Mouse (Mus musculus) induced T-regulatory cell, adult 2 months (primary cell): ENCODE results near the gene Zc3h7b.

Experiments used
- DNase-seq: peaks from one replicate; pipeline ENCODE4 v3.0.0-alpha.2; 2012; ENCODE audit warnings: low read depth

The Zc3h7b gene

DNA sequence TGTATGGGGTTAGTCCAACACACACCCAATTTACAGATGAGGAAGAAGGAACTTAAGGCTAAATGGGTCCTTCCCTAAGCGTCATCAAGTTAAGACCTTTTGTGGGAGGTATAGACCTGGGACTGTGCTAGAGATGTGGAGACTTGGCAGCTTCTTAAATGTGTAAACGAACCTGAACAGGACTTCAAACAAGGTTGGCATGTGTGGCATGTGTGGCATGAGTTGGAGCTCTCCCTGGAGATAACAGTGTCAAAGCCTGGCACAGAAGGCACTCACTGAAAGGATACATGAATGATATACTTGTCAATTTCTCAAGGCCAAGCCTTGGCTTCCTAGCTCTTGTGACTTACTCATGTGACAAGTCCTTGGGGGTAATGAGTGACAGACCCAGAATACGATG lies 5.6 kb upstream of the Zc3h7b start:
- no peak for DNase-seq

DNA sequence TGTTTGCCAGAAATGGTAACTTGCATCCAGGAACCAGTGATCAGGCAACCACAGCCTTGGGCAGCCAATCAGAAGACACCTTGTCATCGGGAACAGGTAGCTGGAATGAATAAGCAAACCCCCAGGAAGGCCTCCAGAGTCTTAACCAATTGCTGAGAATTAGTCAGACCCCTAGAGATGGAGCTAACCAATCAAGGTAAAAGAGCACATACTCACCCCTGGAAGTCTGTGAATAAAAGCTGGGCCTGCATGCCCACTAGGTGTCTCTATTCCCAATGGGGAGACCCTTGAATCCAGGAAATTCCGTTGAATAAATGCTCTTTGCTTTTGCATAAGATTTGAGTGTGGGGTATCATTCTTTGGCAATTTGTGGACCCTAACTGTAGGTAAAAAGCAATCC lies 4.9 kb upstream of the Zc3h7b start:
- DNase-seq, result no peak

DNA sequence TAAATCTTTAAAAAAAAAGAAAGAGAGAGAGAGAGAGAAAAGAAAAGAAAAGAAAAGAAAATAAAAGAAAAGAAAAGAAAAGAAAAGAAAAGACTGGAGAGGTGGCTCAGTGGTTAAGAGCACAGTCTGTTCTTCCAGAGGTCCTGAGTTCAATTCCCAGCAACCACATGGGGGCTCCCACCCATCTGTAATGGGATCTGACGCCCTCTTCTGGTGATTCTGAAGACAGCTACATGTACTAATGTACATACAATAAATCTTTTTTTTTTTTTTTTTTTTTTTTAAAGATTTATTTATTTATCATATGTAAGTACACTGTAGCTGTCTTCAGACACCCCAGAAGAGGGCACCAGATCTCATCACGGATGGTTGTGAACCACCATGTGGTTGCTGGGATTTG lies 2.5 kb upstream of the Zc3h7b start:
- peak; percentile 55 for DNase-seq

DNA sequence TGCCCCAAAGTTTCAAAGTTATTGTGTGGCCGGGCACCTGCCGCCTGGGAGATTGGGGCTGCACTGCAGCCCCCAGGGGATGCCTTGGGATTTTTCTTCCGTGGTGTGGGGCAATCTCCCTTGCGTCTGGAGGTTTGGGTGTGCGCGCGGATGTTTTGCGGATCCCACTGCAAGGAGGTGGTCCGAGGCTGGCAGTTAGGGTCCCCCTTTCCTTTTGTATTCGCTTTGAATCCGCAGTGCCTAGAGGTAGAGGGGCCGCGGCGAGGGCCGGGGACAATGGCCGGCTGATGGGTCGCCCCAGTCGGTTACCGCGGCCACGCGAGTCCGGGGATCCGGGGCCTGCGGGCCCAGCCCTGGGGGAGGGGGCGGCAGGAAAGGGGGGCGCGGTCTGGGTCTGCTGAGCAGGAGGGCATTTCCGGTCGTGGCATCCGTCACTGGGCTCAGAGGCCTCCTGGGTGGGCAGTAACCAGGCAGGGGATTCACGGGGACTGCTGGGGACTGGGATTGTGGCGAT lies 801 bp downstream of the Zc3h7b start:
- DNase-seq, result peak; percentile 62

DNA sequence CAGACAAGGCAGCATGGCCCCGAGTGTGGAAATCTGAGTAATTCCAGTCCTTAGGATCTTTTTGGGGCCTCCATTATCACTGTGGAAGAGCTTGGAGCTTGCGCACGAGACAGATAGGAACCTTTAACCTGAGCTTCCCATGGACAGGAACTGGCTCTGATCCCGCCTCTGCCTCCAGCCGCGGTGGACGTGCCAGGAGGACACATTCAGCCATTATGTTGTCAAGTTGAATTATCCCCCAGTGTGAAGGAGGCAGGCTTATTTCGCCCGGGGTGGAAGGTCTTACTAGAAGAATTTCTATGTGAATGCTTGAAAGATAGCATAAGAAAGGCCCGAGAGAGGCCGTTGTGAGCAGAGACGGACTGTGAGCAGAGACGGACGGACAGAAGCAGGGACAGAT lies 4.9 kb downstream of the Zc3h7b start:
- no peak for DNase-seq

DNA sequence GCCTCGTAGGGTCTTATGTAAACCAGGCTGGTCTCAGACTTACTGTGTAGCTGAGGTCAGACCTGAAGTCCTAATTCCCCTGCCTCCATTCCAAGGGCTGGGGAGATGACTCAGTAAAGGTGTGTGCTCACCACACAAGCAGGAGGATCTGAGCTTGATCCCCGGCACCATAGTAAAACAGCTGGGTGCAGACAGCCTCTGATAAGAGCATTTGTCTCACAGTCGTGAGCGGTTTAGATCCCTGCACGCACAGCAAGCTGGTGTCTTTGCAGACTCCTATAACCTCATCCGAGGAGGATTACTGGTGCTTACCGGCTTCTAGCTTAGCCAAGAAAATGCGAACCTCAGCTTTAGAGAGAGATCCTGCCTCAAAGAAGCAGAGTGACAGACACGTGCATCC lies 8.8 kb downstream of the Zc3h7b start:
- no peak for DNase-seq

DNA sequence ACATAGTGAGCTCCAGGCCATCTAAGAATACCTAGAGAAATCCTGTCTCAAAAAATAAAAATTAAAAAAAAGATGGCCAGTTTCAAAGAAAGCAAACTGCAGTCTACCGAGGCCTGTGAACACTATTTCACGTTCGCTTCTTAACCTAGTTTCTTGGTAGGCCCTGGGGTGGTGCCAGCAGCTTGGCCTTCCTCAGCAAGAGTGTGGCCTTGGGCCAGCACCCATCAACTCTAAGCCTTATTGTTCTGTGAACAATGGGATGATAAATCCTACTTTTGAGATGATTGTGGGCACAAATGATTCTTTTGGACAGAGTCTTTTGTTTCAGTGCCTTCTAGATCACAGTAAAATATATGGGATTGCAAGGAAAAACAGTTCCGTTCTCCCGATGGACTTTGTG lies 13.8 kb downstream of the Zc3h7b start:
- DNase-seq, result no peak

DNA sequence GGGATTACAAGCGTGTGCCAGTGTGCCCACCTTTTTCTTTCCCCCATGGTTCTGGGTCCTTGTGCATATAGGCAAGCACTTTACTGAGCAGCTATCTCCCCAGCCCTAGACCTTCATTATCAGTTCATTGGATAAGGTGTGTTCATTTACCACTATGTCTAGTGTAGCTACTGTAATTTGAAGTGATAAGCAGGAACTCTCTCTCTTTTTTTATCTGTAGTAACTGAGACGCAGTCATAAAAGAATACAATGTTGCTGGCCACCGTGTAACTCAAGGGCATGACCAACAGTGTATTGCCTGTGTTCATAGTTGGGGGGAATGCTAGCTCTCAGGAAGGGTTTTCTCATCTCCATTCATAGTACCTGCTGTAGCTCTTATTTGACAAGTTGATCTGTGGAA lies 14.7 kb downstream of the Zc3h7b start:
- DNase-seq, result no peak

DNA sequence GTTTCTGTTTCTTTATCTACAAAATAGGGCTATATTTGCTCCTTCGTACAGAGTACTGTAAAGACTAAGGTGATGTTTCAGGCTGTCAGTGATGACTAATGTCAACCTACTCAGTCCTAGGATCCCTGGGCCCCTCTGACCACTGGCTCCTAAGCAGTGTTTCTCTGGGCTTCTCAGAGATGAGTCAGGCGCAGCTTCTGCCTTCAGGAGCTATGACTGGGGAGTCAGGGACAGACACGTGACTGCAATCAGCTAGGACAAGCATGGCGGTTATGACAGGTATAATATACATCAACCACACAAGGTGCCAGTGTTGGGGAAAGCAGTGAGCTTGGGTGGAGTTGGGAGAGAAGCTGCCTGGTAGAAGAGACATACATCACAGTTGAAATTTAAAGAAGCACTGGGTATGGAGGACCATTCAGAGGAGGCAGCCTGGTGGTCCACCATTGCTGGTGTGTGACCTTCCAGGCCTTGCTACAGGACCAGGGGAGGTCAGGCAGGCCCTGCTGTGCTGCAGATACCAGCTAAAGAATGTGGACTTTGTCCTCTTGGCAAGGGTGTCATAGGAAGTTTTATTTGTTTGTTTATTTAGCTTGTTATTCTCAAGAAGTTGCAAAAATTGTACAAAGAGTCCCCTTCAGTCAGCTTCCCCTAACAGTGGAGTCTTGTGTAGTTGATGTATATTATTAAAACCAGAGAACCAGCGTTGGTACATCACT lies 15.7 kb downstream of the Zc3h7b start:
- DNase-seq, result no peak

DNA sequence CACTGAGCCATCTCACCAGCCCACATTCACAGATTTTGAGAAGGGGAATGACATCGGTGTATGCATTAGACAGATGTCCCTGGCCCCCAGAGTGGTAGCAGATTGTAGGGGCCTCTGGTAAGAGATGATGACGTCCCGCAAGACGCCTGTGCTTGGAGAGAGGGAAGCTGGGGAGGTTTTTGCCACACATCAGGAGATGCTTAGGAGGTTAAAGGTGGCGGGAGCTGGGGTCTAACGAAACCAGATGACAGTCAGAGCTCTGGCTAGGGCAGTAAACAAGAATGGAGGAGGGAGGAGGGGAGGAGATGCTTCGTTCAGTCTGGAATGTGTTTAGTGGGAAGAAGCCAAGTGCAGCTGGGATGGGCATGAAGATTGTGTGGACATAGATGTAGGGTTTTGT lies 16.5 kb downstream of the Zc3h7b start:
- no peak for DNase-seq

DNA sequence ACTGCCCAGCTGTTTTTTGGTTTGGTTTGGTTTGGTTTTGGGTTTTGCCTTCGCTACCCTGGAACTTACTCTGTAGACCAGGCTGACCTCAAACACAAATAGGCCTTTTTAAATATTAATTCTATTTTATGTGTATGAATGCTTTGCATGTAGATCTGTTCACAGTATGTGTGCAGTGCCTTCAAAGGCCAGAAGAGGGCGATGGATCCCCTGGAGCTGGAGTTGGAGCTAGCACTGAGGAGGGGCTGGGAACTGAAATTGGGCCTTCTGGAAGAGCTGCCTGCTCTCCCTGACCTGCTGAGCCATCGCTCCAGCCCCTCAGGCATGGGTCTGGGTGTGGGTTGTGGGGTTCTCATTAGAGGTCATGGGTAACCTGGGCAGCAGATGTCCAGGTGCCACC lies 17.1 kb downstream of the Zc3h7b start:
- no peak for DNase-seq

DNA sequence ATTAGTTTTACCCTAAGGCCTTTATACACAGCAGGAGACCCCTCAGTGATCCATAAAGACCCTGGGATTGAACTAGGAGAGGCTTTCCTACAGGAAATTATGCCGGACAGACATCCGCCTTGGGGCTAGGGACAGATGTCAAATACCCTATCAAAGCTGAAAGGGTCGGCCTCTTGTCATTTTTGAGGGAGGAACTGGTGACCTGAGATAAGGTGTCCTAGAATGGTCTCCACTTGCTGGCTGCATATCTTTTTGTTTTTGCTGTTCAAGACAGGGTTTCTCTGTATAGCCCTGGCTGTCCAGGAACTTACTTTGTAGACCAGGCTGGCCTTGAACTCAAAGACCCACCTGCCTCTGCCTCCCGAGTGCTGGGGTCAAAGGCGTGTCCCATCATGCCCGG lies 19.7 kb downstream of the Zc3h7b start:
- DNase-seq, result no peak

DNA sequence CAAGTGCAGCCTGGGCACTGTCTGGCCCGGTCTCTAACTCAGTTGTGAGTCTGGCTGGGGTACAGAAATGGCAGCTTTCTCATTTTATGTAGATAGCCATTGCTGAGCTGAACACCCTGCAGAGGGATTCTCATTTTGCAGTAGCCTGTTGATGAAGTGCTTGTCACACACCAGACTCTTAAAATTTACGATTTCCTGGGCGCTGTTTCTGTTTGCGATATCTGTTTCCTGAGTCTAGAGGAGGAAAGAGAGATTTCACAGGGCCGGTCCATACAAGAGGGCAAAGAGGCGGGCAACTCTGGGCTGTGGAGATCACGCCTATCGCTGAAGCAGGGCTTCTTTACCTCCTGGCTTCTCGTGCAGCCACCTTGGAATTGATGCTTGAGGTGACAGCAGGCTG lies 20.8 kb downstream of the Zc3h7b start:
- no peak for DNase-seq

DNA sequence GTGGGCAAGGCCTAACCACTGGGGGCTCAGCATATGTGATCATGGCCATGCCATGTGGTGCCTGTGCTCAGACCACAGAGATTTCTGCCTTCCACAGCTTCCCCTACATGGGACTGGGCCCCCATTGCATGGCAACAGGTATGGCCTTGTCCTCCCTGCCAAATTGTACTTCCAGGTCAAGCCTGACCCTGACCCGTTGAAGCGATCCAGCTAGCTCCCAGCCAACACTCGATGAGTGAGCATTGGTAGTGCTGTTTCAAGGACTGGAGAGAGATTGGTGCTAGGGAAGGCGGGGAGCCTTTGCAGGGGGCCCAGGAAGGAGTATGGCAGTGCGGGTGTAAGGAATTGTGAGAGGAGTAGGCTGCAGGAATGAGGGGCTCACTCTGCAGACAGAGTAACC lies 21.6 kb downstream of the Zc3h7b start:
- no peak for DNase-seq

DNA sequence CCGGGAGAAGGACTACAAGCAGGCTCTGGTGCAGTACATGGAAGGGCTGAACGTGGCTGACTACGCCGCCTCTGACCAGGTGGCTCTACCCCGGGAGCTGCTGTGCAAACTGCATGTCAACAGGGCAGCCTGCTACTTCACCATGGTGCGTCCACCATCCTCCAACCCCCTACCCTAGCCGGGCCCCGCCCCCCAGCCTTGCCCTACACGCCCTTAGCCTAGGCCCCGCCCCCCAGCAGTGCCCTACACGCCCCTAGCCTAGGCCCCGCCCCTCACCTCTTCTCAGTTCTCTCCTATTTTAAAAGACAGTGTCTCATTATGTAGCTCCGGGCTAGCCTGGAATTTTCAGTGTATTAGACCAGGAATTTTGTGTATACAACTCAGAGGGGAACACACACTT lies 24.2 kb downstream of the Zc3h7b start:
- peak; percentile 16 for DNase-seq

DNA sequence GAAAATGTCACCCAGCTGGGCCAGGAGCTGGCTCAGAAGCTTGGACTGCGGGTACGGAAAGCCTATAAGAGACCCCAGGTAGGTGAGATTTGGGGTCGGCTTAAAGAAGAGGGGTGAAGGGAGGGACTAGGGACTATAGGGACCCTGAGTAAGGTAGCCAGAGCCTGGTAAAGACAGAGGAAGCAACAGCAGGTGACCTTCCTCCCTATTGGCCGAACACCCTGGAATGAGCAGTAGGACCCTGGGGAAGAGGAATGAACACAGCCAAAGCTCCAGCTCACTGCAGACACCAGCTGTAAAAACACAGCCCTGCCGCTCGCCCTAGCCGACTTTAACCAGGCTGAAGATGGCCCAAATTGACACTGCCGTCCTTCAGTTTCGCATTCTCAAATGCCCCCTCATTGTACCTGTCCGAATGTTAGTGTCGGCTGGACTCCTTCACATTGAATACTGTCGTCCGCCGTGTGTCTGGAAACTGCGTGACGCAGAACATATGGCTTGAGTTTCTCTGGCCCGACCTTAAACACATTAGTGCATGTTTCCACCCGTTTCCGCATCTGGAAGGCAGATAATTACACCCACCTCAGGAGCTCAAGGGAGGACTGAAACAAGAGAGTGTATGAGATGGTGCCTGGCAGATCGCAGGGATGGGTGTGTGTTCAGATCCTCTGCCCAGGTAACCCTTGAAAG lies 27.7 kb downstream of the Zc3h7b start:
- DNase-seq, result no peak

DNA sequence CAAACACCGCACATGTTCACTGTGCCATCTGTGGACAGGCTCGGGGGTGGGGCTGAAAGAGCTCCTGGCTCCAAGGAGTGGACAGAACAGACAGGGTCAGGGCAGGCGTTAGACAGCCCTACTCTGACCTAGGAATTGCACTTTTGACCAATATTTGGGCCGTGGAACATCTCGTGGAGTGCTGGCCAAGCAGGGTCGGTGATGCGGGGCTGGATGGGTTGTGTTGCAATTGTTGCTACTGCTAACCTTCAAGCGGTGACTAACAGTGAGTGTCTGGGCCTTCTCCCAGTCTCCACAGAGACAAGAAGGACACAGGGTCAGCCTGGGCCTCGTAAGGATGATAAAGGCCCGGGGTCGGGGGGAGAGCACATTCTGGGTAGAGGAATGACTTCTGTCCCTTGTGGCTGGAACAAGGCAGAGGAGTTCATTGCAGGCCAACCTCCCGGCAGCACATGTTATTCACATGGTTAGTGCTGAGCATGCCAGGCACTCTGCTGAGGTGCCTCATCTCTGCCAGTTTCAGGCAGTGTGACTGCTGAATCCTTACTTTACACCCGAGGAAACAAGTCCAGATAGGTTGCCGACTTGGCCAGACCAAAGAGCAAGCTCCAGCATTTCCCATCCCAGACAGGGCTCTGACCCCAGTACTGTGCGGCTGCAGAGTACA lies 29.8 kb downstream of the Zc3h7b start:
- DNase-seq, result no peak

DNA sequence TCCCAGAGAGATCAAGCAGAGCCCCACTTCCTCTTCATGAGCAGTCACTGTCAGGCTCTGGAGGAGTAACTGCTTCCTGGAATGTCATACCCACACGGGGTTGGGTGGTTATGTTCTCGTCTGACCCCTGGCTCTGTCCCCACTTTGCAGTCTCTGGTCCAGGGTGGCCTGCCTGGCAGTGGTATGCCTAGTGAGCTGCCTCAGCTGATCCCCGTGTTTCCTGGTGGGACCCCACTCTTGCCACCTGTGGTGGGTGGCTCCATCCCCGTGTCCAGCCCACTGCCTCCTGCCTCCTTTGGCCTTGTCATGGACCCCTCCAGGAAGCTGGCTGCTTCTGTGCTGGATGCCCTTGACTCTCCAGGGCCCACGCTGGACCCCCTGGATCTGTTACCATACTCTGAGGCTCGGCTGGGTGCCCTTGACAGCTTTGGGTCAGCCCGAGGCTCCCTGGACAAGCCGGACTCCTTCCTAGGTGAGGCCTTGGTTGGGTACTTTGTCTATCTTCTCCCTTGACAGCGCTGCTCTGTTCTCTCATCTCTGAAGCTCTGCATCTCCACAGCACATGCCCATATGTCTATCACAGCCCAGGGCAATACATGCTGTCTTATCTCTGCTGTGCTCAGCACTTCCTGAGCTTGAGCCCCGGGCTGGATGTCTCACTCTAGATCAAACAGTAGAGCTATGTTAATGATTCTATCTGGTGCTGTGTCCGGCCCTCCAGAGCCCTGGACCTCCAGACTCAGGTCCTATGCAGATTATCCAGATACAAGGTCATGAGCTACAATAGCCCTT lies 32.0 kb downstream of the Zc3h7b start:
- peak; percentile 4 for DNase-seq

DNA sequence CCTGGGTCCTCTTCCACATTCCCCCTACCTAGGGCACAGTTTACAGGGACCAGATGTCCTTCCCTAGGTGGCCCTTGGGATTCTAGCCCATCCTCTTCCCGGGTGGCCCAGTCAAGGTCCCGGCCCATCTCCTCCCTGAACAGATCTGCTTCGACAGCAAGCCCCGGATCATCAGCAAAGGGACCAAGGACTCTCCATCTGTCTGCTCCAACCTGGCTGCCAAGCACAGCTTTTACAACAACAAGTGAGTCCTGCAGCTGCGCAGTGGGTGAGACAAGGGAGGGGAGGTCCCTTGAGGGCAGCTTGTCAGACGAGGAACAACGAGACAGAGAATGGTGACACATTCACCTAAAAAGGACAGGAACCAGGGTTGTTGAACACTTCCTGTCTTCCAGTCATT lies 37.0 kb downstream of the Zc3h7b start:
- DNase-seq, result no peak

DNA sequence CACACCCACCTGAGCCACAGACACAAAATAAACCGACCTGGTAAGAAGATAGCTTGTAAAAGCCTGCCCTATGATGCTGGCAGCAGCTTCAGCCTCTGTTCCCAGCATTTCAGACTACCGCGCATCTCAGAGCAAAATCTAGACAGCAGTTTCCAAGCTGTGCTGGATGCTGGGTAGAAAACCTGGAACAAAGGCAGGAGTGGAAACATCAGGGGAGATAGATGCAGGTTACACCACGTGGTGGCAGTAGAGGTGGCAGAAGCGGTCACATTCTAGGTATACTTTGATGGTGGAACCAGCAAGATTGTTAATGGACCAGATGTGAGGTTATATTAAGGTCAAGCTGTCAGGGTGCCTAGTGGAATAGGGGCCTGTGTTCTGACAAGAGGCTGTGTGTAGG lies 39.9 kb downstream of the Zc3h7b start:
- DNase-seq, result no peak

DNA sequence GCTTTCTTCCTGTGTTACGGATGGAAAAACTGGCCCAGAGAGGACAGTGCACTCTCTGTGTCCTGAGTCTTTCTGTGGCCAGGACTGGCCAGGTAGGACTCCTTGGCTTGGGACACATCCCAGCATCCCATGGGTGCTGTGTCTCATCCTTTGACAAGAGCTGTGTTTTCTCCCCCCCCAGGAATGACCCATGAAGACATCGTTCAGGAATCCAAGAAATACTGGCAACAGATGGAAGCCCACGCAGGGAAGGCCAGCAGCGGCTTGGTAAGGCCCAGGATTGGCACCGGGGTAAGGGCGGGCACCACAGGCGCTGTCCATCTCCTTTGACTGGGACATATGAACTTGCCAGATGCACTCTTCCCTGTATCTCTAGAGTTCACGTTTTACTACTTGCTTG lies 40.8 kb downstream of the Zc3h7b start:
- no peak for DNase-seq

DNA sequence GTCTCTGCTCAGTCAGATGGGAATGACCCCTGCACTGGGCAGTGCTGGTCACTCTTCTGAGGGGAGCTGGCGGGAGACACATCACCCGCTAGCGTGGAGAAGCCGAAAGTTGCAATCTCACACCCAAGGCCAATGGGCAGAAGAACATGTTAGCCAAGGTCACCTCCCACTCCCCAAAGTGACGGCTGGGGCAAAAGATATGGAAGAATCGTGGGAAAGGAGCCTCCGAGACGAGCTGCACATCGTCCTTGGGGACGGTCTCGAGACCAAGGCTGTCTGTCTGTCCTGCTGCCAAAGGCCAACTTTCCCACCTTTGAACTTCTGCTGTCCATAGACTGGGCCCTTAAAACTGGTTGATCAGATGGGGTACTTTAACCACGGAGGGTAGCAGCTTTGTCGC lies 42.7 kb downstream of the Zc3h7b start:
- DNase-seq, result no peak

DNA sequence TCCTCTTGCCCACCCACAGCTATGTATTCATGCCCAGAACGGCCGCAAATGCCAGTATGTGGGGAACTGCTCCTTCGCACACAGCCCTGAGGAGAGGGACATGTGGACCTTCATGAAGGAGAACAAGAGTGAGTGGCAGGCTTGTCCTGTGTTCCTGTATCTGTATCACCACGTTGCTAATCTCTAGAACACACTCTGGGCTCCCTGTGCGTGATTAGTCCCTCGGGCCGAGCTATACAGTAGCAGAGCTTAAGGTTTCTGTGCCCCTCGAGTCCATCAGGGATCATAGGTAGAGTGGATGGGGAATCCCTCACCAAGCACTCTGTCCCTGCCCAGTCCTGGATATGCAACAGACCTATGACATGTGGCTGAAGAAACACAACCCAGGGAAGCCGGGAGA lies 47.6 kb downstream of the Zc3h7b start:
- DNase-seq, result no peak
